Mouse (Mus musculus): ENCODE measurements around the gene Ctnnd1. TPM values are rescaled to one million over a fixed set of nuclear protein-coding genes. Genes with fewer than 3 reads are reported as not detected.
"Not testable (repeated sequence)": the region's sequence is repeated elsewhere in the genome, so short reads cannot be mapped to it uniquely, and the experiment has no call there.

Ctnnd1 gene
- polyA plus RNA-seq, 1 experiment, result 79.9 TPM

DNA sequence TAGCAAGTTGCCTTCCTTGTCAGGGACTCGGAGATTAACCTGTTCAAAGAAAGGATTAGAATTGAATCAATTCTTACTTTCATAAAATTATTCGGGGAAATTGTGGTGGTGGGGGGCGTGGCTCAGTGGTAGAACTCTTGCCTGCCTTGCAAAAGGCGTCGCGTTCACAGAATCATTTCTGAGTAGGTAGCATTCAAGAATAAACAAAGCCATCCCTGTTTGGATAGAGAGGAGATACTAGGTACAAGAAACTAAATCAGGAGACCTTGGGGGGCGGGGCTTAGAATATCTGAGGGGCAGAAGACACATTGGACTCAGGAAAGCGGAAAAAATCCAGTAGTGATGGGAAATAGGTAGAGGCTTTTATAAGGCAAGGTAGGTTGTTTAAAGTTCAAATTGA lies 28.5 kb upstream of the Ctnnd1 start, which contains the start of gene Tmx2:
TSS of gene Tmx2 (minus strand) at position 125 of the 400 bp plus-strand sequence.
- peak within 1 kb of the TSS; percentile 98 for H3K4me3 ChIP-seq (ENCODE audit: insufficient read depth, poor library complexity, severe bottlenecking)
- TF ChIP-seq CEBPB (IDR thresholded peaks at IDR 0.05; ENCODE audit: low read depth) (no peak), MYOG (IDR thresholded peaks at IDR 0.05; ENCODE audit: control insufficient read depth, extremely low read depth, insufficient read length) (no peak), CTCF (IDR thresholded peaks at IDR 0.05; ENCODE audit: control insufficient read depth, insufficient read depth, insufficient read length) (no peak), MAX (IDR thresholded peaks at IDR 0.05) (no peak), USF1 (IDR thresholded peaks at IDR 0.05; ENCODE audit: low read depth) (no peak)
- H3K36me3 ChIP-seq (ENCODE audit: control insufficient read depth, insufficient read depth), result peaks cover 27% of the 10 kb centered on the region
- H3K79me3 ChIP-seq (ENCODE audit: low read depth), result peaks cover 25% of the 10 kb centered on the region
- H3K27me3 ChIP-seq (ENCODE audit: control insufficient read depth, insufficient read depth, insufficient read length), result no peaks in the 10 kb centered on the region
- H3K79me2 ChIP-seq (ENCODE audit: control insufficient read depth, insufficient read depth), result peaks cover 47% of the 10 kb centered on the region
- peak within 1 kb of the TSS; percentile 79 for H3ac ChIP-seq (ENCODE audit: control insufficient read depth, insufficient read length, low read depth)

DNA sequence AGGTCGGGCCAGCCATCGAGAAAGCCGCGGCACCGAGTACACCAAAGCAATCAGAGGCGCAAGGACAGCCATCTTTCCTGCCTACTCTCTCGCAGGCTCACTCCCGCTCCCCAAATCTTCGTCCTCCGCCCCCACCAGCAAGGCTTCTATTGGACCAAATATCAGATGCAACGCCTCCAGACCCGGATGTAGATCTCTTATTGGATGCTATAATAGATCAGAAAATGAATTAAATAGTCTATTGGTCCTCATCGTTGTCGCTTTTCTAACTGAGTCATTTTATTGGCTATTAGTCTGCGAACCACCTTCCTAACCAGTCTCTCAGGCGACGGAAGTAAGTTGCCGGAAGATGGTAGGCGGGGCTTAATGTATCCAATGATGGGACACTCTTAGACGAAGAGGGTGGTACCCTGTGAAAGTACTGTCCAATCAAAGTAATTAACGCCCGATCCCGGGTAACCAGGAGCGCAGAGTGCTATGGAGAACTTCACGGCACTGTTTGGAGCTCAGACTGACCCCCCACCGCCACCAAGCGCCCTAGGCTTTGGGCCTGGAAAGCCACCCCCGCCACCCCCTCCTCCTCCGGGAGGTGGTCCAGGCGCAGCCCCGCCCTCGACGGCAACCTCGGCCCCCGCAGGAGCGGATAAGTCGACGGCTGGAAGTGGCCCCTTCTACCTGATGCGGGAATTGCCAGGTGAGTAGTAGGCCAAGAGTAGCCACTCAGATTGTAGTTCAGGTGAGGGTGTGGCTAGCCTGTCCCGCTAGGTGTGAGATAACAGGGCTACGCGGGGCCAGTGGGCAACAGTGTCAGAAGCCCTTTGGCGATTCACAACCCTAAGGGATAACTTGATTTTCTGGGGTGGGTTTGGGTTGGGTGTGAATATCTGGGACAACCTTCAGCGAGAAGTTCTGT lies 27.7 kb upstream of the Ctnnd1 start, which contains the start of the genes Gm28635 and Med19:
TSS of gene Gm28635 (minus strand) at position 74 of the 913 bp plus-strand sequence.
TSS of gene Med19 (plus strand) at position 435 of the 913 bp plus-strand sequence.
- TF ChIP-seq FOSL1 (IDR thresholded peaks at IDR 0.05; ENCODE audit: insufficient read depth, low read length, poor library complexity, severe bottlenecking) (no peak), USF1 (IDR thresholded peaks at IDR 0.05; ENCODE audit: low read depth) (no peak), MYOD1 (IDR thresholded peaks at IDR 0.05; ENCODE audit: control insufficient read depth, insufficient read length, low read depth) (no peak), CTCF (IDR thresholded peaks at IDR 0.05; ENCODE audit: control insufficient read depth, insufficient read depth, insufficient read length) (no peak), MAX (IDR thresholded peaks at IDR 0.05) (no peak), MYOG (IDR thresholded peaks at IDR 0.05; ENCODE audit: control insufficient read depth, extremely low read depth, insufficient read length) (no peak), CEBPB (IDR thresholded peaks at IDR 0.05; ENCODE audit: low read depth) (no peak)

DNA sequence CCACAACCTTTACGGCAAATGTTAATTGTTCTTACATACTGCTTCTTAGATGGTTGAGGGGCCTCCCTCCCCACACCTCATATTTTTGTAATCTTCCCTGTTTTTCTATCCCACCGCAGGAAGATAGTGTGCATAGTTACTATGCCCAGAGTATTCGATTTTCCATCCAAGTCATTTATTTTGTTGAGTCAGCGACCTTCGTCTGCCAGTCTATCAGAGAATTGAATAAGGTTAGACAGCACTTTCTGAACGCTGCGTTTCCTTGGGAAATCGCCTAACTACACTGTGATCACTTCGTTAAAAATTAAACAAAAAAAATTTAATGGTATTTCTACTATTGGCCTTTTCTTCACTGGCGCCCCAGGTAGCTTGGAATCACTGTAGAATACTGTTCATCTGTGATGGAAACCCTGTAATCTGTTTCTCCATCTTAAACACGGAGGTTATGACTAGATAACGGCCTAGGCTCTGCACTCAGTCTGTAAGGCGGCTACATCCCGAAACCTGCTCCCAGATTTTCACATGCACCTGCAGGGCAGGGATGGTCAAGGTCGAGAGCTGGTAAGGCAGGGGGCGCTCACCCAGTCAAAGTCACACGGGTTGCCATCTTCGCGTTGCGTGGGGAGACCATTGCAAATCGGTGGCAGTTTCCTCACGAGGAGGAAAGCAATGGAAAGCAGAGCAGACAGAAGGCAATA lies 26.9 kb upstream of the Ctnnd1 start:
- TF ChIP-seq CTCF (IDR thresholded peaks at IDR 0.05; ENCODE audit: control insufficient read depth, insufficient read depth, insufficient read length) (peak; percentile 28), FOSL1 (IDR thresholded peaks at IDR 0.05; ENCODE audit: insufficient read depth, low read length, poor library complexity, severe bottlenecking) (no peak), MAX (IDR thresholded peaks at IDR 0.05) (no peak), USF1 (IDR thresholded peaks at IDR 0.05; ENCODE audit: low read depth) (no peak), MYOG (IDR thresholded peaks at IDR 0.05; ENCODE audit: control insufficient read depth, extremely low read depth, insufficient read length) (no peak), MYOD1 (IDR thresholded peaks at IDR 0.05; ENCODE audit: control insufficient read depth, insufficient read length, low read depth) (no peak)
- Histone ChIP-seq H3K79me3 (ENCODE audit: low read depth) (peaks cover 25% of the 10 kb centered on the region), H3K27me3 (ENCODE audit: control insufficient read depth, insufficient read depth, insufficient read length) (no peaks in the 10 kb centered on the region), H3K79me2 (ENCODE audit: control insufficient read depth, insufficient read depth) (peaks cover 47% of the 10 kb centered on the region), H3K36me3 (ENCODE audit: control insufficient read depth, insufficient read depth) (peaks cover 34% of the 10 kb centered on the region), H3K4me3 (ENCODE audit: insufficient read depth, poor library complexity, severe bottlenecking) (peak overlapping the region; percentile 98), H3ac (ENCODE audit: control insufficient read depth, insufficient read length, low read depth) (peak overlapping the region; percentile 76)

More for the DNA sequence above, 27.7 kb upstream of the Ctnnd1 start, which contains the start of the genes Gm28635 and Med19:
- peak within 1 kb of the TSS; percentile 98 for H3K4me3 ChIP-seq (ENCODE audit: insufficient read depth, poor library complexity, severe bottlenecking)
- H3K36me3 ChIP-seq (ENCODE audit: control insufficient read depth, insufficient read depth), result peaks cover 28% of the 10 kb centered on the region
- peaks cover 47% of the 10 kb centered on the region for H3K79me2 ChIP-seq (ENCODE audit: control insufficient read depth, insufficient read depth)
- peak within 1 kb of the TSS; percentile 79 for H3ac ChIP-seq (ENCODE audit: control insufficient read depth, insufficient read length, low read depth)
- H3K27me3 ChIP-seq (ENCODE audit: control insufficient read depth, insufficient read depth, insufficient read length), result no peaks in the 10 kb centered on the region
- peaks cover 25% of the 10 kb centered on the region for H3K79me3 ChIP-seq (ENCODE audit: low read depth)

DNA sequence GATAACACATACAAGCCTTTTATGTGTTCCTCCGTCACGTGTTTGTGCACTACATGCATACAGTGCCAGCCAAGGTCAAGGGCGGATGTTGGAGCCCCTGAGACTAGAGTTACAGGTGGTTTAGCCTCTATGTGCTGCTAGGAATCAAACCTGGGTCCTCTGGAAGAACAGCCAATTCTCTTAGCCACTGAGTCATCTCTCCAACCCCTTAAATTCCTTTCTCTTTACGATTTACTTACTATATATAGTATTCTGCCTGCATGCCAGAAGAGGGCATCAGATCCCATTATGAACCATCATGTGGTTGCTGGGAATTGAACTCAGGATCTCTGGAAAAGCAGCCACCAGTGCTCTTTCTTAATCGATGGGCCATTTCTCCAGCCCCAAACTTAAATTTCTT lies 21.0 kb upstream of the Ctnnd1 start:
- Histone ChIP-seq H3K79me3 (ENCODE audit: low read depth) (peaks cover 19% of the 10 kb centered on the region), H3K36me3 (ENCODE audit: control insufficient read depth, insufficient read depth) (peaks cover 56% of the 10 kb centered on the region), H3K79me2 (ENCODE audit: control insufficient read depth, insufficient read depth) (peaks cover 36% of the 10 kb centered on the region)
- H3ac ChIP-seq (ENCODE audit: control insufficient read depth, insufficient read length, low read depth); H3K27me3 ChIP-seq (ENCODE audit: control insufficient read depth, insufficient read depth, insufficient read length); H3K4me3 ChIP-seq (ENCODE audit: insufficient read depth, poor library complexity, severe bottlenecking): not testable (repeated sequence)

DNA sequence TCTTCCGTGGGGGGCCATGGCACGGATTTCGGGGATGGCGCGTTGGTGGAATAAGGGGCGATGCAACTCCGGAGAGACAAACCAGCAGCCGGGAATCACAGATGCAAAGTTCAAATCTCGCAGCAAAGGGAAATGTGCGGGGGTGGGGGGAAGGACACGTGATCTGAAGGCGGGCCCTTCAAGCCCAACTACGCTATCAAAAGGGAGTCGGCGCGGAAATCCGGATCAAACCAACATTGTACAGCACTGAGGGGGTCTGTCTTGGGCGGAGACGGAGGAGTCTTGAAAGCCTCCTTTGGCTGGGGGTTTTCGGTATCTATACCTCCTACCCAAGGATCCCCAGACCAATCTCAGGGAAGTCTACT lies 20.0 kb upstream of the Ctnnd1 start, which contains the start of gene Selenoh:
TSS of gene Selenoh (minus strand) at position 202 of the 365 bp plus-strand sequence.
- Histone ChIP-seq H3ac (ENCODE audit: control insufficient read depth, insufficient read length, low read depth) (peak within 1 kb of the TSS; percentile 81), H3K79me2 (ENCODE audit: control insufficient read depth, insufficient read depth) (peaks cover 32% of the 10 kb centered on the region), H3K27me3 (ENCODE audit: control insufficient read depth, insufficient read depth, insufficient read length) (no peaks in the 10 kb centered on the region), H3K79me3 (ENCODE audit: low read depth) (peaks cover 19% of the 10 kb centered on the region), H3K36me3 (ENCODE audit: control insufficient read depth, insufficient read depth) (peaks cover 53% of the 10 kb centered on the region), H3K4me3 (ENCODE audit: insufficient read depth, poor library complexity, severe bottlenecking) (peak within 1 kb of the TSS; percentile 99)
- TF ChIP-seq MYOD1 (IDR thresholded peaks at IDR 0.05; ENCODE audit: control insufficient read depth, insufficient read length, low read depth) (no peak), CTCF (IDR thresholded peaks at IDR 0.05; ENCODE audit: control insufficient read depth, insufficient read depth, insufficient read length) (no peak), FOSL1 (IDR thresholded peaks at IDR 0.05; ENCODE audit: insufficient read depth, low read length, poor library complexity, severe bottlenecking) (no peak), USF1 (IDR thresholded peaks at IDR 0.05; ENCODE audit: low read depth) (peak; percentile 99), MYOG (IDR thresholded peaks at IDR 0.05; ENCODE audit: control insufficient read depth, extremely low read depth, insufficient read length) (no peak), MAX (IDR thresholded peaks at IDR 0.05) (no peak), CEBPB (IDR thresholded peaks at IDR 0.05; ENCODE audit: low read depth) (no peak)

All from C2C12 (cell line).